Mouse (Mus musculus) CD4-positive, CD25-positive, alpha-beta regulatory T cell, adult 4 months (primary cell): Measurements from ENCODE around the gene Gm28041. TPM values are rescaled to one million over a fixed set of nuclear protein-coding genes. Genes with fewer than 3 reads are reported as not detected.
A peak's percentile ranks its signal among the peaks of the same experiment; 100 is the strongest.
"Not testable (repeated sequence)": the region's sequence is repeated elsewhere in the genome, so short reads cannot be mapped to it uniquely, and the experiment has no call there.

Source experiments
- ATAC-seq: one replicate; pipeline ENCODE4 v1.8.0; 2017
- polyA plus RNA-seq, 2 experiments: library from polyadenylated mRNA; unstranded; fragments of 100-300 nt; shearing (Covaris generic); gene quantifications; one replicate each; pipeline ENCODE4 v1.2.1; 2017

Gene Gm28041
- 1 to 10 TPM; 1.0 to 1.1 TPM for polyA plus RNA-seq

DNA sequence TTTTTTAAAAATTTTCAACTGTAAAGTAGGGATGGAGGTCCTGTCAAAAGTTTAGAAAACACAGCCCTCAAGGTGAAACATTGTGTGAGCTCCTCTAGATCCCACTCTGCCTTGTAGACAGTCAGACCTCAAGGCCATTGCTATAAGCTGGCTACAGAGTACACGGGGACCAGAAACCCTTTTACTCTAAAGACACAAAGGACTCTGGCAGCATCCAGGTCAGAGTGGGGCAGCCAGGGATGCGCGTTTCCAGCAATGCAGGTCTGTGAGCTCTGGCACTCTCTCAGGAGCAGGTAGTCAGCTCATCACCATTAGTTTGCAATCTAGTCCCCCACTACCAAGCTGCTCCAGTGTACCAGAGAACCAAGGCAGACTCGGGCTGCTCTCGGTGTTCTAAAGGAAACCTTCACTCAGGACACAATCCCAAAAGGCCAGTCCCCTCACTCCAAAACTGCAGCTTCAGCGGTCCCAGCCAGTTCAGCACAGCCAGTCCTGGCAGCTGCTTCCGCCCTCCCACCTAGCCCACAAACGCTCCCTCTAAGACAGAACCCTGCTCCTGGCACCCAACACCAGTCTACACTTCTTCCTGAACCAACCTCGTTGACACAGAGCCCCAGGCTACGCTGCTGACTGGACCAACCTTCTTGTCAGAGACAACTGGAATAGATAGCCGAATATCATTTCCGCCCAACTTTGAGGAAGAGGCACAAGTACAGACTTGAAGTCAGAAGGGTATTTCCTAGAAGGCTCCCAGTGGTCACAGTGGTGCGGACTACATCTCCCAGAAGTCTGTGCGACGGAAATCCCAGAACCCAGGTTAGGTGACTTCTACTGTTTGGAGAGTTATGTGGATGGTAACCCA is at the start of gene Gm28041, which contains the start of gene Zfp456:
Gm28041 (minus strand) TSS at position 684 of the 862 bp plus-strand sequence.
Zfp456 (minus strand) TSS at position 761 of the 862 bp plus-strand sequence.
- ATAC-seq: peak; percentile 99

DNA sequence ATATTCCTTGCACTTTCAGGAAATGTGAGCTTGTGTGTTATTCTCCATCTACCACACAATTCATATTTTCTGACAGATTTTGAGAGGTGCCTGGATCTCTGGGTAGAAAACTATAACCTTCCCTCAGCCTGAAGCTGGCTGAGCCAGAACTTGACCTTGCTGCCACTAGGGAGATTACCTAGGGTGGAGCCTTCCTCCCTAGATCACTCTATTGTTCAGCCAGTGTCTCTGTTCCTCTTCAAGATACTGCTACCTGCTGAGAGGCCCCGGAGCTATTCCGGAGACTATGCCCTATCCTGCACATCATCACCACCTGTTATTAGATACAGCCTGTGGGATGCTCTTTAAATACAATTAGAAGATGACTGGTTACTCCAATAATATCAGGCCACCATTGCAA is 47.0 kb upstream of the Gm28041 start:
- not testable (repeated sequence) for ATAC-seq

DNA sequence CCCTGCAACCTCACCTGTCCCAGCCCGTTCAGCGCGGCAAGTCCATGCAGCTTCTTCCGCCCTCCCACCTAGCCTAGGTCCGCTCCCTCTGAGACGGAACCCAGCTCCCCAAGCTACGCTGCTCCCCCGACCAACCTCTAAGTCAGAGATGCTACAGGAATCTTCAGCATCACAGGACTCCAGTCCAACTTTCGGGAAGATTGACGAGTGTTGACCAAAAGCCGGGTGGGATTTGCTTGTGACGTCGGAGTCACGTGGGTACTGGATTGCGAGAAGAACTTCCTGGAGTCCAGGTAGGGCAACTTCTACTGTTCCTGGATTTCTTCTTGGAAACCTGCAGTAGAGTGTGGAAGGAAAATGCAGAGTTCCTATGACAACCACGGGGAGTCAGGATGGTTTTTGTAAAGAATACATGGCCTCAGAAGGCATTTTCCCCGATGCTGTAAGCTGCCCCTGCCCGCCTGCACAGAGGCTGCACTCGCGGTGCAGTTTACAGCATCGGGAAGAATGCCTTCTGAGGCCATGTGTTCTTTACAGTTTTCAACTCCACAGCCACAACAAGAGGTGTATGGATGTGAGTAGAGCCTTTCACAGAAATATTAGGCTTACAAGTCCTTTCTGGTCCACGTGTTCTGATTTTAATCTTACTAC is 45.8 kb upstream of the Gm28041 start, which contains the start of gene Zfp459:
Zfp459 (minus strand) TSS at position 212 of the 651 bp plus-strand sequence.
- ATAC-seq: peak; percentile 87

DNA sequence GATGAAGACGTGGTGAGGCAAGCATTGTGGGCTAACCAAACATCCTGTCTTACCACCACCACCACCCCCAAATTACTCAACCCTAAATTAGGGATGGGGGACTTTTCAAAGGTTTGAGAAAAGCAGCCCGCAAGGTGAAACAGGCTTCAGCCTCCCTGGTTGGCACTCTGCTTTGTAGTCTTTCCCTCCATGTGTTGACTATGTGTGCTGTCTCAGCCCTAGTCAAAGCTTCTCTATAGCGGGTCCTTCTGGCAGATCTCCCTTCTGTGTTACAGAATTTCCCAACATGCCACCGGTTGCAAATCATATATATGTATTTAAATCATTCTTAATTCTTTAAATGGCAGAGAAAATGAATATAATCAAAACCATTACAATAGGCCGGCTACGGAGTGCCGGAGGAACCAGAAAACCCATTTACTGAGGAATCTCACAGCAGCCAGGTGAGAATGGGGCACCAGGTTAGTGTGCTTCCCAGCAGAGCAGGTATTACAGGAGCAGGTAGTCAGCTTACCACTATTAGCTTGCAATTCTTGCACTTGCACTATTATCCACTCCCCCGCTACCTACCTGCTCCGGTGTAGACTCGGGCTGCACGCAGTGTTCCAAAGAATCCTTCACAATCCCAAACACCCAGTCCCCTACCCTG is 45.1 kb upstream of the Gm28041 start:
- ATAC-seq: no peak

DNA sequence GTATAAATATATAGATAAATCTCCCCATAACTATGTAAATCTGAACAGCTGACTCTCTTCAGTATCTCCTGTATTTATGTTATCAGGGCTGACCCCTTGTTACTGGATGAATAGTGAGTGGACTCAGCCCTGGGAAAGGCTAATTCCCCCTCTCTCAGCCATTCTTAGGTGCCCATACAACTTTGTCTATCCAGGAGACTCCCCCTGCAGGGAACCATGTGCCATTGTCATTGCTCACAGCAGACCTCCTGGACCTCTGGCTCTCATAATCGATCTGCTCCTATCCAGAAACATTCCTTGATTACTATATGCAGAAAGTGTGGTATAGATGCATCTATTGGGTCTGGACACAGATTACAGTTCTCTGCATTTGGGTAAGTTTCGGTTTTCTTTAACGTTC is 41.3 kb upstream of the Gm28041 start:
- ATAC-seq: no peak

DNA sequence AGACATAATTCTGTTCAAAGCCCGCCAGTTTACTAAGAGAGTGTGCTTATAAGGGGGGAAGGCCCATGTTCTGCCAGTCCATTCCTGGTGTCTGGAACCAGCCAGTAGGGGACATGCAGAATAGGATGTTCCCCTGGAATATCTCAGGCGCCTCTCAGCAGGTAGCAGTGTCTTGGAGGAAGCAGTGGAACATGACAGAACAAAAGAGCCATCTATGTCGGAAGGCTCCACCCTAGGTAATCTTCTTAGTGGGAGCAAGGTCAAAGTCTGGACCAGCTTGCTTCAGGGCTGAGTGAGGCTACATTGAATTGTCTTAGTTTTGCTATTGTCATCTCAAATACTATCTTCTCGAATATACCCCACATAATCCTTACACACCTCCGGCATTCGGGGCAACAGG is 40.2 kb upstream of the Gm28041 start:
- no peak for ATAC-seq

DNA sequence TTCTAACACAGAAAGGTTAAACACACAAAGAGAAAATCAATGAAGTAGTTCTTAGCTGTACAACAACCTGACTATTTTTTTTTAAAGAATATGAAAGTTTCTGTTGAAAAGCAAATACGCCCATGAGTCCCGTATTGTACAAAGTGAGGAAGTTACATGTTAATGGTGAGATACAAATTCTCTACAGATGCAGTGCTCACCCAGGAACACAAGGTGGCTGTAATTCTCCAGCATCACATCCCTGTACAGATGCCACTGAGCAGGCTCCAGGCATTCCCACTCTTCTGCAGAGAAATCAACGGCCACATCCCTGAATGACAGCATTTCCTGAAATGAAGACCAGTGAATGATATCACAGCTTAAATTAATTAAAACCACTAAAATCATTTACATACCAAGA is 38.1 kb upstream of the Gm28041 start:
- not testable (repeated sequence) for ATAC-seq

DNA sequence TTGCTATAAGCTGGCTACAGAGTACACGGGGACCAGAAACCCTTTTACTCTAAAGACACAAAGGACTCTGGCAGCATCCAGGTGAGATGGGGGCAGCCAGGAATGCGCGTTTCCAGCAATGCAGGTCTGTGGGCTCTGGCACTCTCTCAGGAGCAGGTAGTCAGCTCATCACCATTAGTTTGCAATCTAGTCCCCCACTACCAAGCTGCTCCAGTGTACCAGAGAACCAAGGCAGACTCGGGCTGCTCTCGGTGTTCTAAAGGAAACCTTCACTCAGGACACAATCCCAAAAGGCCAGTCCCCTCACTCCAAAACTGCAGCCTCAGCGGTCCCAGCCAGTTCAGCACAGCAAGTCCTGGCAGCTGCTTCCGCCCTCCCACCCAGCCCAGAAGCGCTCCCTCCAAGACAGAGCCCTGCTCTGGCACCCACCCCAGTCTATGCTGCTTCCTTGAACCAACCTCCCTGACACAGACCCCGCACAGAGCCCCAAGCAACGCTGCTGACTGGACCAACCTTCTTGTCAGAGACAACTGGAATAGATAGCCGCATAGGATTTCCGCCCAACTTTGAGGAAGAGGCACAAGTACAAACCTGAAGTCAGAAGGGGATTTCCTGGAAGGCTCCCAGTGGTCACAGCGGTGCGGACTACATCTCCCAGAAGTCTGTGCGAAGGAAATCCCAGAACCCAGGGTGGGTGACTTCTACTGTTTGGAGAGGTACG is 23.8 kb upstream of the Gm28041 start, which contains the start of gene Zfp429:
Zfp429 (minus strand) TSS at position 637 of the 721 bp plus-strand sequence.
- ATAC-seq: peak; percentile 98

DNA sequence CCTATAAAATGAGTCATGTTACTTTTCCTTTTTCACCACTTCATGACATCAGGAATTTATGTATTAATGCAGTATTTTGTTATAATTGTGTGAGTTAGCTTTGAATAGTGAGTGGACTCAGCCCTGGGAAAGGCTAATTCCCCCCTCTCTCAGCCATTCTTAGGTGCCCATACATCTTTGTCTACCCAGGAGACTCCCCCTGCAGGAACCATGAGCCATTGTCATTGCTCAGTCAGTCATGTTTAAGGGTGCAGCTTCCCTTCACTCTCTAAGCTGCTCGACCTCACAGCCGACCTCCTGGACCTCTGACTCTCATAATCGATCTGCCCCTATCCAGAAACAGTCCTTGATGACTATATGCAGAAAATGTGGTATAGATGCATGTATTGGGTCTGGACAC is 722 bp upstream of the Gm28041 start:
- ATAC-seq: not testable (repeated sequence)

DNA sequence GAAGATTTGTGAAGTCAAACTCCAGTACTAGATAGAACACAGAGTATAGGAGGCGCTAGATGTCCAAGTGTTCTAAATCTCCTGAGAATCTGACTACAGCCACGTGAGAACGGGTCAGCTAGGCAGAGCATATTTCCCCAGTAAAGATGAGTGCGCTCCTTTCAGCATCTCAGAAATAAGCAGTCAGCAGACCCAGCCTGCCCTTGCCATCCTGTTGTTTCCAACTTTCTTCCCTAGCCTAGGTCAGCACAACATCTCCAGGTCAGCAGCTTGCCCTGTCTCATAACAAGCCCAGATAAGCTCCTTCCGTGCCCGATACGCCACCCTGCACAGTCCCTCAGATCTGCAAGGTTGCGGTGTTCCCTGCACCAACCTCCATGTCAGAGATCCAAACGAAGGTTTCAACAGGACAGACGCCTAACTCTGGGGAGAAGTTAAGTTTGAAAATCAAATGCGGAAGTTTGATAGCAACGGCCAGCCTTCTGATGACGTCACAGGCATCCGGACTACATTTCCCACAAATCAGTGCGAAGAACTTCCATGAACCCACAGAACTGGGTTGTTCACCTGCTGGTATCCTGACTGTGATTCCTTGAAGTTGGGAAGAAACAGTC is 15.3 kb downstream of the Gm28041 start, which contains the start of the genes Gm28044 and Zfp953:
Gm28044 (minus strand) TSS at position 406 of the 614 bp plus-strand sequence.
Zfp953 (minus strand) TSS at position 475 of the 614 bp plus-strand sequence.
- ATAC-seq: peak; percentile 98

DNA sequence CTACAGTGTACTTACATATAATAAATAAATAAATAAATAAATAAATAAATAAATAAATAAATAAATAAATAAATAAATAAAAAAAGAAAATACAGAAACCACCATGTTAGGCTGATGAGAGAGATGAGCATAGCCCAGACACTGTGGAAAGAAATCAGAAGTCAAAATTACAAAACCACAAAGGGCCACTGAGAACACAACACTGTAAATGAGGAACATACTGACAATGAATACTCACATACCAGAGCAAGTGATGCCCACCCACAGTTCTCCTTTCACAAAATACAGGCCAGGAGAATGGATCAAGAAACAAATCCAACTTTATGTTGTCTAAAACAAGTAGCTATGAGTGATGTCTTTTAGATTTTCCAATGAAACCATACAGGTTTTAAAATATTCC is 23.7 kb downstream of the Gm28041 start:
- no peak for ATAC-seq

DNA sequence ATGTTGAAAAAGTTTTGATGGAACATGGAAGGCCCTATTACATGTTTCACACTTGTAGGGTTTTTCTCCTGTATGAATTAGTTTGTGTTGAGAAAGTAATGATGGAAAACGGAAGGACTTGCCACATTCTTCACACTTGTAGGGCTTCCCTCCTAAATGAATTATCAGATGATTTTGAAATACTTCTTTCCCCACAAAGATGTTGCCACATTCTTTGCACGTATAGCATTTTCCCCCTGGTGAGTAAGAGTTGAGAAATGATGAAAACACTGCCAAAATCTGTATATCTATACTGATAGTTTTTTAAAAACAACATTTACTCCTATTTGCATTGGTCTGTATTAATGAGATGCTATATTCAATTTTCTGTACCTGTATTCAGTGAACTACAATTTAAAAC is 32.1 kb downstream of the Gm28041 start:
- ATAC-seq: no peak

DNA sequence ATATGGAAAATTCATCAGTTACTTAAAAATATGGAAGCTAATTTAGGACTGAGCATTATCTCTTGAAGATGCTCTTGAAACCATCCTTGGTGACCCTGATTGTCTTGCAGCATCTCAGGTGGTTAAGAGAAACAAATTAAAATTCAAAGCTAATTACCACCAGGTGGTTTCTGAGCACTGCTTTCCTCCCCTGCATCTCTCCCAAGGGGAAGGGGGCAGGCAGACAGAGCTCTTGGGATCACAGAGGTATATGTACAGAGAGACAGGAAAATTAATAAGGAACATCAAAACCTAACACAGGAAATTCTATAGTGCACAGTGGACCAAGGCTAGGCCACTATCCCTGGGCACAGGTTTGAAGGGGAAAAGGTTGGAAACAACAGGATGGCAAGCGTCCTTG is 42.7 kb downstream of the Gm28041 start:
- ATAC-seq: peak; percentile 27

DNA sequence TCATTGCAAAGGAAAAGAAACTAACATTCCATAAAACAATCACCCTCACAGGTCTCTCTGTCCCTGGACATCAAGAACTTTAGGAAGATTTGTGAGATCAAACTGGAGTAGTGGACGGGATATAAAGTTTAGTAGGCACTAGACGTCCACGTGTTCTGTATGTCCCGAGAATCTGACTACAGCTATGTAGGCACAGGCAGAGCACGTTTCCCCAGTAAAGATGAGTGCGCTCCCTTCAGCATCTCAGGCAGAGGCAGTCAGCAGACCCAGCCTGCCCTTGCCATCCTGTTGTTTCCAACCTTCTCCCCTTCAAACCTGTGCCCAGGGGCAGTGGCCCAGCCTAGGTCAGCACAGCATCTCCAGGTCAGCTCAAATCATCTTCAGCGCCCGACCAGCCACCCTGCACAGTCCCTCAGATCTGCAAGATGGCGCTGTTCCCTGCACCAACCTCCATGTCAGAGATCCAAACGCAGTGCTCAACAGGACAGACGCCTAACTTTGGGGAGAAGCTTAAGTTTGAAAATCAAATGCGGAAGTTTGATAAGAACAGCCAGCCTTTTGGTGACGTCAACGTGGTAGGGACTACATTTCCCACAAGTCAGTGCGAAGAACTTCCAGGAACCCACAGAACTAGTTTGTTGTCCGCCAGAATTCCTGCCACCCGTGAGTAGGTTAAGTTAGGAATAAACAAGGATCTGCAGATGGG is 43.4 kb downstream of the Gm28041 start, which contains the start of gene Zfp595:
Zfp595 (minus strand) TSS at position 552 of the 706 bp plus-strand sequence.
- ATAC-seq: peak; percentile 96

DNA sequence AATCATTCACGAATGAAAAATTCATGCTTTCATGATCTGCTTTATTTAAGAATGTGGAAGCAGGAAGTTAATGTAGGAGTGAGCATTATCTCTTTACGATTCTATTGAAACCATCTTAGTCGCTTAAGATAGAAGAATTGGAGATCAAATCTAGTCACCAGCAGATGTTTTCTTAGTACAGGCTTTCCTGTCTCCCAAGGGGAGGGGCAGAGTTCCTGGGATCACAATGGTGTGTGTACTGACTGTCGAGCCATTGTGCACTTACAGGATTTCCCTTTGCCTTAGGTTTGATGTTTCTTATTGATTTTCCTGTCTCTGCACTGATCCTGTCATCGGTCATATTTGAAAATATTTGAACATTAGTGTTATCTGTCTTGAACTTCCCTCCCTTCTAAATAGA is 68.8 kb downstream of the Gm28041 start:
- peak; percentile 15 for ATAC-seq

DNA sequence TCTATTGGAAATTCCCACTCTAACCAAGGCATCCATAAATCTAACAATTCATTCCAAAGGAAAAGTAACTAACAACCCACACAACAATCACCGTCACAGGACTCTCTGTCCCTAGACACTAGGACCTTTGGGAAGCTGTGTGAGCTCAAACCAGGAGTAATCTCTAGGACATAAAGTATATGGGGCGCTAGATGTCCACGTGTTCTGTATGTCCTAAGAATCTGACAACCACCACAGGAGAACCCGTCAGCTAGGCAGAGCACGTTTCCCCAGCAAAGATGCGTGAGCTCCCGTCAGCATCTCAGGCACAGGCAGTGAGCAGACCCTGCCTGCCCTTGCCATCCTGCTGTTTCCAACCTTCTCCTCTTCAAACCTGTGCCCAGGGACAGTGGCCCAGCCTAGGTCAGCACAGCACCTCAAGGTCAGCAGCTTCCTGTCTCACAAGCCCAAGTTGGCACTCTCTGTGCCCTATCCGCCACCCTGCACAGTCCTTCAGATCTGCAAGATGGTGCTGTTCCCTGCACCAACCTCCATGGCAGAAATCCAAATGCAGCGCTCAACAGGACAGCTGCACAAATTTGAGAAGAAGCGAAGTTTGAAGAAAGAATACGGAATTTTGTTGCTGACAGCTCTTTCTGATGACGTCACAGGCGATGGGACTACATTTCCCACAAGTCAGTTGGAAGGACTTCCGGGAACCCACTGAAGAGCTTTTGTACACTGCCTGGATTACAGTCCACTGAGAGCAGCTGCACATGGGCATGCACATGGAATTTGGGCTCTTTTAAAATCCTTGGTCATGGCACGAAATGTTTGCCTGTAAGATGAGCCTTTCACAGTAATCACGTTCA is 69.5 kb downstream of the Gm28041 start, which contains the start of gene Zfp457:
Zfp457 (minus strand) TSS at position 664 of the 851 bp plus-strand sequence.
- ATAC-seq: peak; percentile 97
